Mouse (Mus musculus) CH12.LX (cell line): Measurements from ENCODE around the gene Tnfrsf12a.

Experiments
- CTCF ChIP-seq, 2 experiments: IDR thresholded peaks in 1 of 2; conservative IDR thresholded peaks in 1 of 2; 2 replicates each; pipeline ENCODE4 v1.5.1; 2011 to 2012; ENCODE audit warnings: low read depth in 2 of 2, low read length in 2 of 2, improper control_type of control experiment in 1 of 2, inconsistent platforms in 1 of 2, mild to moderate bottlenecking in 1 of 2, moderate library complexity in 1 of 2
- MAFK ChIP-seq: IDR thresholded peaks from 2 replicates; pipeline ENCODE4 v1.6.1; 2011; ENCODE audit warnings: low read length, improper control_type of control experiment; ENCODE audit not compliant: insufficient replicate concordance
- MAX ChIP-seq: IDR thresholded peaks from 2 replicates; pipeline ENCODE4 v1.6.1; 2011; ENCODE audit warnings: low read length, improper control_type of control experiment
- MYC ChIP-seq: IDR thresholded peaks from 2 replicates; pipeline ENCODE4 v1.6.1; 2011; ENCODE audit warnings: low read depth, mild to moderate bottlenecking, improper control_type of control experiment, low read length
- POLR2A ChIP-seq: IDR thresholded peaks from 2 replicates; pipeline ENCODE4 v1.6.1; 2011; ENCODE audit warnings: low read depth, mild to moderate bottlenecking, improper control_type of control experiment, low read length
- SIN3A ChIP-seq: IDR thresholded peaks from 2 replicates; pipeline ENCODE4 v1.6.1; 2012; ENCODE audit warnings: low read length, improper control_type of control experiment, inconsistent platforms
- ZC3H11A ChIP-seq: IDR thresholded peaks from 2 replicates; pipeline ENCODE4 v1.6.1; 2012; ENCODE audit warnings: low read depth, mild to moderate bottlenecking, inconsistent platforms, low read length, improper control_type of control experiment
- ZNF384 ChIP-seq: IDR thresholded peaks from 2 replicates; pipeline ENCODE4 v1.6.1; 2012; ENCODE audit warnings: low read depth, low read length, improper control_type of control experiment, inconsistent platforms

DNA sequence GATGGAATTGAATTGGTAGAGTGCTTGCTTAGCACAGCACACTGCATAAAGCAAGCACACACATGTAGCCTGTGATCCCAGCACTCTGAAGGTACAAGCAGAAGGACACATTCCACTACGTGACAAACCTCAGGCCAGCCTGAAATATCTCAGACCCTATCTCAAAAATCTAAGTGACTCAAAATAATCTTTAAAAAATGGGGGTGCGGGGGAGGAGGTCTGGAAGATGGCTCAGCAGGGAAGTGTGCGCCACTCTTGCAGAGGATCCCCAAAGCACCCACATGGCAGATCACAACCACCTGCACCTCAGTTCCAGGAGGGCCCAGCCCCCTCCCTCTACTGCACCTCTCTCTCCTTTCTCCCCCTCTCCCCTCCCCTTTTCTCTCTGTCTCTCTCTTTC, 5.7 kb downstream of the Tnfrsf12a start:
- TF ChIP-seq CTCF (conservative IDR thresholded peaks at IDR 0.05 in 1 of 2, IDR thresholded peaks at IDR 0.05 in 1 of 2; ENCODE audit: low read depth in 2 of 2, low read length in 2 of 2) (no peak), ZNF384 (no peak), POLR2A (no peak), MAFK (no peak), ZC3H11A (no peak), MYC (no peak), SIN3A (no peak), MAX (no peak)
